Mouse (Mus musculus) induced T-regulatory cell, adult 2 months (primary cell): ENCODE data around the gene Vps36.
A peak's percentile ranks its signal among the peaks of the same experiment; 100 is the strongest.

Experiments used
- DNase-seq: peaks from one replicate; pipeline ENCODE4 v3.0.0-alpha.2; 2012; ENCODE audit warnings: low read depth

Gene Vps36

DNA sequence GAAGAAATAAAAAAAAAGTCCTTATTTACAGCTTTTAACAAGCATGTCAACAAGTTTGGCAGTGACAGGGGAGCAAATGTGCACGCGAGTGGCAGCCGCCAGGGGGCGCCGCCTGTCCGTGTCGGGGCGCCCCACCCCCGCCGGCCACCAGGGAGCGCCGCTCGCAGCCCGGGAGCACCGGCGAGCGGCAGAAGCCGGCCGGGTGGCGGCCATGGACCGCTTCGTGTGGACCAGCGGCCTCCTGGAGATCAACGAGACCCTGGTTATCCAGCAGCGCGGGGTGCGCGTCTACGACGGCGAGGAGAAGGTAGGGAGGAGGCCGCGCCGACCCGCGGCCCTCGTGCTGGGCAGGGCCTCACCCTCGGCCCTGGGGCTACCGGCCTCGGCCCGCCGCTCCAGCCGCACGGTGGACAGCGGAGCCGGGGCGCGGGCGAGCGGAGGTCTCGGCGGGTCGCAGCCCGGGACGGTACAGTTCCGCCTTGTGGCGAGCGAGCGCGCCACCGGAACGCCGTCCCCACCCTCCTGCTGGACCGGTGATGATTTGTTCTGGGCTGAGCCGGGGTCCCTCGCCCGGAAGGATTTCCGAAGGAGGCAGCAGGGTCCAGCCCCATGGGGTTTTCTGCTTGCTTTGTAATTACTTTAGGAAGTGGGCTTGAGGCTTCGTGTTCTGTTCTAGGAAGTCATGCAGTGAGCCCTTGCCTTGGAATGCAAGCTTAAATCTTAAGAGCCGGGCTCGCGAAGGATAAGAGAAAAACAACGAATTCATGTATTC lies at the start of gene Vps36:
Gene Vps36, plus strand, starts transcription at position 150 of the 772 bp plus-strand sequence.
- DNase-seq, result peak; percentile 91

DNA sequence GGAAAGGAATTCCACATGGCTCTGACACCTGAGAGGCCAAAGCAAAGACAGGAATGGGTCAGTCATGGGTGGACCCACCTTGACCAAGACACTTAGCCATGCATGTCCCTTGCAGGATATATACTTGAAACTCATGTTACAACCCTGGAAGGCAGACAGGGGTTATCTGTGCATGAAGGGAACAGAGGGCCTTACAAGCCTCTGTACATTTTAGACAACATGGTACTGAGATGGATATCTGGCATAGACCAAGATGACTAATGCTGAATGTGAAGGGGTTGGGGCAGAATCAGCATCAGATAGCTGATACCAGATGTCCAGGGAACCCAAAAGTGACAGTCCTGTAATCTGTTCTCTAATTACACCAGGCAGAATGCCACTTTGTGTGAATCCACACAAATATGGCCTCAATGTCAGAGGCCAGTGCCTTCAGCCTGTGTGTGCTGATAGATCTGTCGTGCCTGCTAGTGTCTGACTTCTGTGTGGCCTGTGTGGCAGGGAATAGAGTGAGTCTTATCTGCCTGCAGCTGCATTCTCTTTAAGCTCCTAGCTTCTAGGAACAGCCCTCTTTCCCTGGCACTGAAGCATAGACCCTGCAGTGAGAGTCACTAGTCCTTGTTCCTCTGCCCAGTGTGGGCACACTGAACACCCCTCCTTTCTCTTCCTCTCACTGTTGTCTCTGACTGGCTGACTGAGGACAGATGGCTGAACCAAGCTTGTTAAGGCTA lies 48.7 kb upstream of the Vps36 start:
- no peak for DNase-seq

GRCm38 (mm10) chr8:22145831-22146230 lies 46.8 kb upstream of the Vps36 start:
- DNase-seq, result no peak

GRCm38 (mm10) chr8:22147706-22148366 lies 44.8 kb upstream of the Vps36 start:
- no peak for DNase-seq

DNA sequence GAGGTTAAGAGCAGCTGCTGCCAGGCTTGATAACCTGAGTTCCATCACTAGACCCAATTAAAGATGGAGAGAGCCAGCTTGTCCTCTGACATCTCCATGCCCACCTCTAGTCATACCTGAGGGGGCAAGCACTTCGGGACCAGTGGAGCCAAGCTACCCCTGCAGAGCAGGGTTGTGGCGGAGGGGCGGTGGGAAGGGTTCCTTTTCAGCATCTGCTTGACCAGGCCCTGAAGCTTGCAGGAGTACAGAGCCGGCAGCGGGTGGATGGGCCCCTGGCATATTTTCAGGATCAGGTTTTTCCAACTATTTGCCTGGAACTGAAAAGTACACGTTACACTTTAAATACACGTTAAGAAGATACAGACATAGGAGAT lies 44.3 kb upstream of the Vps36 start:
- no peak for DNase-seq

DNA sequence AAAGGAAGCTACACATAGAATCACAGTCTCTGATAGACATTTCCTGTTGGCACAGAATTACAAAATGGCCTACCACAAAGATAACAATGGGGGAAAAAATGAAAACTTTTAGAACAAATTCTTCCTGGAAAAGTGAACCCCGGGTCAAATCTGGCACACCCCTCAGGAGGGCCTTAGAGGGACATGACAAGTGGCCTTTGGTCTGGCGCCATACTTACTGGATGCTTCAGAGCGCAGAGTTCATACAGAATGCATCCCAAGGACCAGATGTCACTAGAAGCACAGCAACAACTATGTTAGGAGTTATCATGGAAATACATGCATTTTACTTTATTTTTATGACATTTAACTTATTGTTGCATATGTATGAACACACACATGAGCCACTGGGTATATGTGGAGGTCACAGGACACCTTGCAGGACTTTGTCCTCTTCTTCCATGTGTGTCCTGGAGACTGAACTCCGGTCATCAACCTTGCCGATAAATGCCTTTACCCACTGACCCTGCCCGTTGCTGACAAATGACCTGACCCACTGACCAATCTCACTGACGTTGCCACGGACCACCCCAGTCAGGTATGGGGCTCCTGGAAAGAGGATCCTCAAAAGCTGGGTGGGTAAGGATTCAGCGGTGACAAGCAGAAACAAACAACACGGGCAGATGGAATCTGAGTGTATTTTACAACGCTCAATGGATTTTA lies 42.8 kb upstream of the Vps36 start:
- DNase-seq, result no peak

DNA sequence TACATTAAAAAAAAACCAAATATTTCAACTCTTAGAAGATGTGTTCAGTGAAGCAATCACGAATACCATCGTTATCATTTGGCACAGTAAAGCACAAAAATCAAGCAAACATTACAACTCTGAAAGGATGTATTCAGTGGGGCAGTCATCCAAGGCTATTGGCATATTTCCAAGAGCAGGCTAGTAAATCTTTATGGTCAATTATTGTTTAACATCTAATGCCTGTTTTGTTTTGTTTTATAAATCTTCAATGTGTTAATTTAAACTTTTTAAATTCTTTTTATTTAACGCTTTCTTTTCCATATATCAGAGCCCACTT lies 42.3 kb upstream of the Vps36 start:
- no peak for DNase-seq

- DNase-seq, result no peak
Observed at GRCm38 (mm10) chr8:22162206-22162605, 30.4 kb upstream of the Vps36 start.

GRCm38 (mm10) chr8:22164431-22164830 lies 28.2 kb upstream of the Vps36 start:
- no peak for DNase-seq

DNA sequence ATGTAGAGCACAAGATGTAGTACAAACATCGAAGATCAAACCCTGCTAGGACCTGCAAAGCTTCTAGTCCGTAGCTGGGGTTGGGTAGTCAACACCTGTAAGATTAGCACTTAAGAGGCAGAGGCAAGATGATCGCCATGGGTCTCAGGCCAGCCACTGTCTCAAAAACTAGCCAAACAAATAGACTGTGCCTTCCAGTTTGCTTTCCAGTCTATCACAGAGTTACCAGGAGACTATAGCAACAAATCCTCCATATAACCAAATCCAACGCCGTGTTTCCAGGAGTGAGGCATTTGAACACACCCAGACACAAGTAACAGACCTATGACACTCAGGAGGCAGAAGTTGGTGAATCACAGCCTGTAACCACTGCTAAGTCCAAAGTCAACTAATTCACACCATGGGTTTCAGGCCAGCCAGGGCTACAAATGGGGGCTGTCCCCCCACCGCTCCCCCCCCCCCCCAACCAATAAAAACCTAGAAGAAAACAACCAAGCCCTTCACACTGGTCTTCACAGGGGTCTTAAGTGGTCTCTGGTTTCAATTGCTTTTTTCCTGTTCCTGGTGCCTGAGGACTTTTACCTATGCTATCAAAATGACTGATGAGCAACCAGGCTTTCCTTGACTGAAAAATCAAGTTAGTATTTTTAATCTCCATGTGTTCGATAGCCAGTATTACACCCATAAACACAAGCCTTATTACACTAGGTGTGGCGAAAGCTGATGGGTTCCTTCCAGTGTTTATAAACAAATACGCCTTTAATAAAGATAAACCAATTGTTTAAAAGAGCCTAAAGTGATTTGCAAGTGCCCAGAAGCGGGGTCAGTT lies 27.1 kb upstream of the Vps36 start:
- no peak for DNase-seq

DNA sequence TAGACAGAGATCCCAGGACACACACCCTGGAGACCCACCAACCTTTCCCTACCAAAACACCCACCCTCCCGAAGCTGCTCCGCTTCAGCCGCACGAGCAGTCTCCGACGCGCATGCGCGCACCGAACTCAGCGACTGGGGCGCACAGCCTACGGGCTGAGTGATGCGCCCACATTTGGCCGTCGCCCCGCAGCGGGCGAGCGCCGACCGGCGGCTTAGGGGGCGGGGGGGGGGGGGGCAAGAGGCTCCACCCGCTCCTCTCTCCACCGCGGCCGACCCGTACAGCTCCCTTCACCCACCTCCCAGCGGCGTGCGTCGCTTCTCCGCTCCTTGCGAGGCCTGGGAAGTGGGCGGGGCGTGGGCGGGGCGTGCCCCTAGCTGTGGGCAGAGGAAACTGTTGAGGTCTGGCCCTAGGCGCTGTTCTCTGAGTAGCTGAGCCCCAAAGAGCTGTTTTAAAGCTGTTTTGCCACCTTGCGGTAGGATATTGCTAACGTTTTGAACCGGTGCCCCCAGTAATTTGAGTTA lies 26.5 kb upstream of the Vps36 start, which contains the start of gene Nek3:
Gene Nek3, minus strand, starts transcription at position 356 of the 524 bp plus-strand sequence.
- peak; percentile 95 for DNase-seq

- no peak for DNase-seq
Observed at GRCm38 (mm10) chr8:22169167-22169566, 23.4 kb upstream of the Vps36 start.

DNA sequence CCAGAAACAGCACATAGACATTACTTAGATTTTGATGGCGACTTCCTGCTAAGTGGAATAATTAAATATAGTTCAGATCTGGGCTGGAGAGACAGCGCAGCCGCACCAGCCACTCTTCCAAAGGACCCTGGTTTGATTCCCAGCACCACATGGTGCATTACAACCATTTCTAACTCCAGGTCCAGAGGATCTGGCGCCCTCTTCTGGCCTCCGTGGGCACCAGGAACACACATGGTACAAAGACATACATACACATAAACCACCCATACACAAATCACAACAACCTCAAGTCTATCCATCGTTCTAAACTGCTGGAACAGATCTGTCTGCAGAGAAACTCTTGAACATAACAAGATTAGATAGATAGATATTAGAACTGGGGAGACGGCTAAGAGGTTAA lies 16.6 kb upstream of the Vps36 start:
- no peak for DNase-seq

DNA sequence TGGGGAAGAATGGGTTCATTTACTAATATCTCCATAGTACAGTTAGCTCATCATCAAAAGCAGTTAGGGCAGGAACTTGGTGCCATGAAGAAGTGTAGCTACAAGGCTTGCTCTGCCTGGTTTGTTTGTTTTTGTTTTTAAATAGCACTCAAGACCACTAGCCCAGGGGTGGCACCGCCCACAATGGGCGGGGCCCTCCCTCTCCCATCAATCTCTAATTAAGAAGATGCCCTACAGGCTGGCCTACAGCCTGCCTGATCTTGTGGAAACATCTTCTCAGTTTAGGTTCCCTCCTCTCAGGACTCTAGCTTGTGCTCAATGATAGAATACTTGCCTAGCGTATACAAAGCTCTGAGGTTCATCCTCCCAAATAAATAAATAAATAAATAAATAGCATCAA lies 7.7 kb upstream of the Vps36 start:
- DNase-seq, result peak; percentile 68

GRCm38 (mm10) chr8:22185431-22186397 lies 6.9 kb upstream of the Vps36 start, which contains the start of gene Ckap2:
Gene Ckap2 (minus strand): TSS chr8:22185819.
- DNase-seq, result peak; percentile 93

DNA sequence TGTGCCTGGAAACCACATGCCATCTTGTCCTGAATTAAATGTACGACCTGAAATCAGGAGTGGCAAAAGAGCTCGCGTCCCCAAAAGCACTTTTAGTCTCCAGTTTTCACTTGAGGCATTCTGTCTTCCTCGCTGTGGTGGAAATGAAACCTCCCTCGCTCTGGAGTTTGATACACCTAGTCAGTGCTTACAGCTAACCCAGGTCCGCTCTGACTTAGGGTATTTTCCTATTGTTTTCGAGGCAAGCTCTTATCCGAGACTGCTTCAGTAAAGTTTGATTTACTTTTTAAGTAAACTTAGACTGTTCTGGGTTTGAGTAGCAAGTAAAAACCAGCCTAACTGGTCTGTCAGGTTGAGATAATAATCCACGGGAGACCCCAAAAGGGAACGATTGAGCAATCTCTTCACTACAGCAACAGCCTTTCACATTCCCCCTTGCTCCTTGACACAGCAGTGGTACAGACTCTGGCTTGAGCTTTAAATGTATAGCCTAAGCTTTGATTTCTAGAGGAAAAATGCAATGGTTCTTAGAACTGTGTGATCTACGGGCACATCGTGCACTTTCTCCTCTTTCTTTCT lies 912 bp downstream of the Vps36 start:
- DNase-seq, result no peak

- DNase-seq, result no peak
Observed at GRCm38 (mm10) chr8:22197914-22198313, 5.3 kb downstream of the Vps36 start.

DNA sequence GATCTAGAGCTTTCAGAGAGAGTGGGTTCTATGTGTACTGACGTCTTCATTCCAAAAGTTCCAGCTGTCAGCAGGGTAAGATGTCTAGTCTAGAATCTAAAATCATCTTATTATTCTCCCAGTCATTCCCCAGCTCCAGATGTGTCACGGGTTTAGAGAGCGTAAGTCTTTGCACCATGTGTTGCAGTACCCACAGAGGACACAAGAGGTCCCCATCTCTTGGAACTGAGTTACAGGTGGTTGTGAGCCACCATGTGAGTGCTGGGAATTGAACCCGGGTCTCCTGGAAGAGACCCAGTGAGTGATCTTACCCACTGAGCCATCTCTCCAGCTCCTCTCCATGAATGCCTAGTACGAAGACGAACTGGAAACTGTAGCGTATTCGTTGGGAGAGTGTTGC lies 6.9 kb downstream of the Vps36 start:
- DNase-seq, result peak; percentile 48

- no peak for DNase-seq
Observed at GRCm38 (mm10) chr8:22207535-22207934, 14.9 kb downstream of the Vps36 start.

GRCm38 (mm10) chr8:22209012-22209411 lies 16.4 kb downstream of the Vps36 start:
- DNase-seq, result no peak
